Mouse (Mus musculus) erythroblast, embryonic 14.5 days (primary cell): ENCODE measurements around the gene Slc6a11.

ENCODE experiments used
- GATA1 ChIP-seq: IDR thresholded peaks from 2 replicates; pipeline ENCODE4 v1.6.1; 2012; ENCODE audit warnings: low read length, inconsistent platforms, mixed read lengths
- TAL1 ChIP-seq: IDR thresholded peaks from 3 replicates; pipeline ENCODE4 v1.6.1; 2012; ENCODE audit warnings: low read length, inconsistent platforms, mixed read lengths

- TF ChIP-seq TAL1 (no peak), GATA1 (no peak)
These were observed 43.9 kb upstream of the Slc6a11 start for GRCm38 (mm10) chr6:114087106-114087505.
